In the genomic region with DNA sequence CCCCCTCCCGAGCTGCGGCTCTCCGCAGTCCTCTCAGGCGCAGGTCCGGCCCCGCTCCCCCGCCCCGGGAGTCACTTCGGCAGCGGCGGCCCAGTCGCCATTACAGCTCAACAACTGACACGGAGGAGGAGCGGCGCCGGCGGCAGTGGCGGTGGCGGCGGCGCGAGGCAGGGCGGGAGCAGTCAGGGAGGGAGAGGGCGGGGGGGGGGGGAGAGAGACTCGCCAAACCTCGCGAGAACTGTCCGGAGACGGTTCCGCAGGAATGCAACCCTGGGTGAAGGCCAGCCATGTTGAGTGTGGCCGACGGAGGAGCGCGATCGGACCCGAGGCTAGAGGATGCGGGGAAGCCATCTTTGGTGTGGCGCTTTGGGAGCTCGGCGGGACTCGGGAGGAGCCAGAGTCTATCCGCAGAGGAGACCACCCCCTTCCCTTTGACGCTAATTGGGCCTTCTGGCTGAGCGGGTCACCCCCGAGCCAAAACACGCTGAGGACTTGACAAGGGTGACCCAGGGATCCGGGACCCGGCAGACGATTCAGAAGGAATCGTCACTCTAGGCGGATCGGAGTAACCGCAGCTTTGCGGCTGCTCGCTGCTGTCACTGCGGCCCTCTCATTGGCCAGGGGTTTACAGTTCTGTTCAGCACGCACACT, we compare ENCODE assay signal across 8 mouse cellular contexts. TPM values are rescaled to one million over a fixed set of nuclear protein-coding genes. Genes with fewer than 3 reads are reported as not detected.
DNase-seq lines count a peak whose midpoint lies in the region; ATAC-seq lines count a peak whose summit lies in the region.

A gene (minus strand): TSS at position 188 of the 651 bp plus-strand sequence.

- H3K4me2 ChIP-seq in hindbrain, embryonic 14.5 days (replicated peaks), result peak within 1 kb of the TSS; percentile 80

- H3K9ac ChIP-seq in hindbrain, embryonic 14.5 days, result peak within 1 kb of the TSS; percentile 99

- H3K27ac ChIP-seq in hindbrain, embryonic 14.5 days, result peak within 1 kb of the TSS; percentile 99

- no peaks in the 10 kb centered on the region for H3K27me3 ChIP-seq in hindbrain, embryonic 14.5 days (ENCODE audit: control insufficient read depth, insufficient read depth, low read length)

- DNase-seq in R1 (ENCODE audit: low read depth, low spot score), result peak; percentile 98
- peak; percentile 97 to 98 for DNase-seq in cerebellum, postnatal 25 days
- peak; percentile 88 to 94 for DNase-seq in frontal cortex, postnatal 25 days (ENCODE audit: low spot score in 2 of 2)
- peak; percentile 95 for DNase-seq in hindbrain, embryonic 14.5 days (ENCODE audit: low spot score)
- DNase-seq in layer of hippocampus, postnatal 36 days, result peak; percentile 96 to 97
- peak; percentile 98 for DNase-seq in lung, postnatal 36 days
- DNase-seq in retina, postnatal 1 day, result peak; percentile 99
- peak; percentile 90 to 96 for DNase-seq in urinary bladder, adult 18-20 months (ENCODE audit: low spot score in 2 of 2)

- WGBS in hindbrain, embryonic 14.5 days, result under 1% methylated on average over 53 of the region's 57 CpGs

- H3K36me3 ChIP-seq in hindbrain, embryonic 14.5 days (replicated peaks; ENCODE audit: control insufficient read depth, insufficient read depth), result no peaks in the 10 kb centered on the region

- peaks cover 19% of the 10 kb centered on the region for H3K4me1 ChIP-seq in hindbrain, embryonic 14.5 days (replicated peaks; ENCODE audit: control insufficient read depth, insufficient read depth, low read length)

- peak within 1 kb of the TSS; percentile 97 for H3K4me3 ChIP-seq in hindbrain, embryonic 14.5 days (replicated peaks; ENCODE audit: low read length)

- peak; percentile 99 for ATAC-seq in hindbrain, embryonic 14.5 days (ENCODE audit: low FRiP score)

- H3K9me3 ChIP-seq in hindbrain, embryonic 14.5 days (ENCODE audit: control insufficient read depth, low read length), result no peaks in the 10 kb centered on the region

RNA-seq across cellular contexts. Expression of the gene that starts here (rescaled TPM):
- 15.1 and 15.4 TPM in 2 replicates for polyA plus RNA-seq in hindbrain, embryonic 14.5 days (2014; fragmentation: Nextera tagmentation; extraction: Ambion mirVana)
- 10 to 100 TPM; 47.4 to 51.9 TPM for total RNA-seq in layer of hippocampus, postnatal 36 days (2021)

Comparison
In these comparisons a context has a peak if more than half of its experiments do, and no peak if none do; other contexts are left out.
1. Peak in every context shown above with its lines: DNase-seq, ATAC-seq, H3K4me3 ChIP-seq and H3K27ac ChIP-seq.